Mouse (Mus musculus) E14TG2a.4 (cell line): Measurements from ENCODE around the gene Kcnip4.

Experiments used
- CTCF ChIP-seq: conservative IDR thresholded peaks from 2 replicates; pipeline ENCODE4 v1.5.1; 2014; ENCODE audit warnings: low read length
- NANOG ChIP-seq: IDR thresholded peaks from 2 replicates; pipeline ENCODE4 v1.6.1; 2014; ENCODE audit warnings: borderline replicate concordance, low read length, mixed read lengths
- POU5F1 ChIP-seq: IDR thresholded peaks from 2 replicates; pipeline ENCODE4 v1.6.1; 2014; ENCODE audit warnings: low read length, borderline replicate concordance

GRCm38 (mm10) chr5:48502442-48502841 is 1022.3 kb downstream of the Kcnip4 start:
- TF ChIP-seq CTCF, result no peak
- no peak for TF ChIP-seq POU5F1
- no peak for TF ChIP-seq NANOG
